Mouse (Mus musculus): ENCODE data around the gene Pde11a. TPM values are rescaled to one million over a fixed set of nuclear protein-coding genes. Genes with fewer than 3 reads are reported as not detected.
A peak's percentile ranks its signal among the peaks of the same experiment; 100 is the strongest.

Pde11a gene
- total RNA-seq, 2 experiments from 2014 or later = 0.22 to 0.31 TPM

DNA sequence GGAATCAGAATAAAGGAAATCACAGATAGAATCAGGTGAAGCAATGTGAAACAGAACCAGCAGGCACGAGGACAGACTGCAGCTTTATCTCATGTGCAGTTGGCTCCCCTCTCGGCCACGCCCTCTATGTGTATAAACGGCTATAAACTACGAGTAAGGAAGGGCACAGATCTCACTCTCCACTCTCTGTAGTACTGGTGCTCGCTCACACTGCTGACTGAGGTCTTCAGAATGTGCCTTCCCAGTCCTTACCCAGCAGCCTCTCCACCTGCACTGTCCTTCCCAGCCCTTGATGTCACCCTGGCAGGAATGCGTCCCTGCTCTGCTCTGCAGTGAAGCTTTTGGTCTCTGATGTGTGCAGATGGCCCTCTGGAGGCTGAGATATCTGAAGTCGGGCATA is 228.9 kb downstream of the Pde11a start:
- DNase-seq (ENCODE audit: low spot score) = no peak
- intact Hi-C loops (cut with DNase I) = no loop called here

DNA sequence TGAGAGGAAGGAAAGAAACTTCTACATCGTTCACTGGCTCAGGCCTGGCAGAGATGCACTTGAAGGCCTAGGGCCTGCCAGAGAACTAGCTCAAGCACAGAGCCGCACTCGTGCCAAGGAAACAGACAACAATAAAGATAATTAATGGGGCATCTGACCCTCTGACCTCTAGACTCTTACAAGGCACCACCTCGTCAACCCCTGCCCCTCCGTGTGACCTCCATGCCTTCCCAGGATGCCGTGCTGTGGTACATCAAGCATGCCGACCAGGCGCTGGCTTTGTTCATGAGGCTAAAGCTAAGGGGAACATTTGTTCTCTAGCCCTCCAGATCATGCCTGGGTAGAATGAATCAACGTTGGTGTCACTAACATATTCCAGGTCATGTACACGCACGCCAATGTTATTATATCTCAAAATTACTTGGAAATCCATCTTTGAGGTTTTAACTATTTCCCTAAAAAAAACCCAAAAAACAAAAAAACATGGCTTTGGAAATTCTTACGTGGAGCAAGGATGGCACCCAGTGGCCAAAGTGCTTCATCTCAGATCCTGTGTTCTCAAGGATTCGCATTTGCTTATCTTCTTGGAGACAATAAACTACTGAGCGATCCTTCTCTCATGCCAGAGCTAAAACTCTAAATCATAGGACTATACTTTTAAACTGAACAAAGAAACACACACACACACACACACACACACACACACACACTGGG is 236.5 kb downstream of the Pde11a start:
- no peak for DNase-seq (ENCODE audit: low spot score)
- intact Hi-C loops (cut with DNase I) = no loop called here

DNA sequence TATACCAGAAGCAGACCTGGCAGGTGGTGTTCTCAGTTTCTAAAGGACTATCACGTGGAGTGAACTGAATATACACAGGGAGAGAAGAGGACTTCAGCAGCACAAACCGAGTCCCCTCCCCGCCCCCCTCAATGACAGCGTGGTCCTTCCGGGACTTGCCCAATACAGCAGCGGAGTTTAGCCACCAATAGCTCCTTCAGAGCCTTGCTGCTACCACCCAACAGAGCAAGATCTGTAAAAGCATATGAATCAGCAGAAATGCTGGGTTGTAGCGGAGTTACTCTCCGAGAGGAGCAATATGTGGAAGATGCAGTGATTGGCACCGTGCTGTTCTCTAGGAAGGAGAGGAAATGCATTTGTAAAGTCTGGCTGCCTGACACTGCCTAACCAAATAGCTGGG is 238.0 kb downstream of the Pde11a start:
- DNase-seq (ENCODE audit: low spot score) = no peak
- intact Hi-C loops (cut with DNase I) = no loop called here

DNA sequence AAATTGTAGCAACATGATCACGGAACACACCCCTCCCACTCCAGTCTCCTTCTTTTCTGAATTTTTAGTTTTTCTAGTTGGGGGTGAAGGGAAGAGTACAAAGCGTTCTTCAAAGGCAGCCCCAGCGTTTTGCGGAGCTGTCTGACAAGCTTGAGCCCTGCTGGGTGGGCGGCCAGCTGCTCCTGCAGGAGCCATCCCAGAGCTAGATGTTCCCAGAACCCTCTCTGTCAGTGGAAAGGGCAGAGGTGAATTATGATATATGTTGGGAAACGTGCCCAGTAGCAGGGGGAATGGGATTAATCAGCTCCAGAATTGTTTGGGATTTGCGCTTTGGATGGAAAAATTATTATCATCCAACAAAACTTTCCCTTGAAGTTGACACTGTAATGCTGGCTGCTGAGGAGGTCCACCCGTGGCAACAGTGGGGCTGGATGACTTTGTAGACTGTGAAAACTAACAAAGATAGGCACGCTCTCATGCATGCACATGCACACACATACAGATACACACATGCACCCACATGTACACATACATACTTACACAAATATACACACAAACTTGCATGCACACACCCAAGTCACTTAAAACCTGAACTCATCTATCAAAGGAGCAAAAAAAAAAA is 238.7 kb downstream of the Pde11a start:
- no peak for DNase-seq (ENCODE audit: low spot score)
- intact Hi-C loops (cut with DNase I) = no loop called here

DNA sequence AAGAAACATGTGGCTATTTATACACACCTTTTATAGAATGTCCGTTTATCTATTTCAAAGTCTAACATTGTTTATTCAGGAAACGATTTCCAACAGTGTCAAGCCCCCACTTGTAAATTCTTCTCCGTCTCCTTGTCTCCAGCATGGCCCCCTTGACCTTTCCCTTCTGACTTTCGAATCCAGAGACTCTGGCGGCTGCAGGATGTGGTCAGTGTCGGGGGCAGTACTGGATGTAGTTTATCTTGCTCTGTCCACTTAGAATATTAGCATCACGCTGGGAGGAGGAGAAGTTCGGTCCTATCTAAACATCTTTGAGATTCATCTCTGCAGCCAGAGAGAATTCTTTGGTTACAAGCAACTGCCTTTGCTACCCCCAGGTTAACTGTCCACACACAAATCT is 240.2 kb downstream of the Pde11a start:
- intact Hi-C loops (cut with DNase I) = no loop called here

DNA sequence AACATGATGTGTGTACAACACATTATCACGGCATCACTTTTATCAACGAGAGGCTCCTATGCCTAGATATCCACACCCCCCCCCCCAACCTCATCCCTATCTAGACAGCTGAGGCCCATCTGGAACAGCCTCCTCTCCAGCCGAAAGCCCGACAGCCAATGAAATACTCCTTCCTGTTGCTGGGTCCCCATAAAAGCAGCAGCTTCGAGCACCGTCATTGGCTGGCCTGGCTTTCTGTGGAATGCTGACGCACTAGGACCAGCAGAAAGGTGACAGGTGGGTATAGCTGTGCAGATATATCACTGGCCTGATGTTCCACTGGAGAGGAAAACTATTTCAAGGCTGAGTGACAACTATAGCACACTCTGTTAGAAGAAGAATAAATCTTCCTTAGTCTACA is 240.7 kb downstream of the Pde11a start:
- intact Hi-C loops (cut with DNase I) = no loop called here
- DNase-seq (ENCODE audit: low spot score) = no peak

More for the DNA sequence above, 240.2 kb downstream of the Pde11a start:
- DNase-seq (ENCODE audit: low spot score) = no peak

DNA sequence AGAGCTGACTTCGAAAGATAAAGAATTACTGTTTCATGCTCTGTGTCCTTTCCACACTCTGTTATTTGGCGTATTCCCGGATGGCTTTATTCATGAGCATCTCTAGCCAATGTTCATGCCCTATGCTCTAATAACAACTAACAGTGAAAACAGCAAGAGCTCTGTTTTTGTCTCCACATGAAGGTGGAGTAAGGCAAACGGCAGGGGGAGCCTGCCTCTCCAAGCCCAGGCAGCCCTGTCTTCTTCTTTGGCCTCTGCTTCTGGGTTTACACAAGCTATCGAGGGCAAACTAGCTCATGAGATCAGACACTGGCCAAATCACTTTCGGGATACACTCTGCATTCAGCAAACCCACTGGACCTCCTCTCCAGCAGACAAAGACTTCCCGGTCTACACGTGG is 241.3 kb downstream of the Pde11a start:
- intact Hi-C loops (cut with DNase I) = no loop called here
- no peak for DNase-seq (ENCODE audit: low spot score)

DNA sequence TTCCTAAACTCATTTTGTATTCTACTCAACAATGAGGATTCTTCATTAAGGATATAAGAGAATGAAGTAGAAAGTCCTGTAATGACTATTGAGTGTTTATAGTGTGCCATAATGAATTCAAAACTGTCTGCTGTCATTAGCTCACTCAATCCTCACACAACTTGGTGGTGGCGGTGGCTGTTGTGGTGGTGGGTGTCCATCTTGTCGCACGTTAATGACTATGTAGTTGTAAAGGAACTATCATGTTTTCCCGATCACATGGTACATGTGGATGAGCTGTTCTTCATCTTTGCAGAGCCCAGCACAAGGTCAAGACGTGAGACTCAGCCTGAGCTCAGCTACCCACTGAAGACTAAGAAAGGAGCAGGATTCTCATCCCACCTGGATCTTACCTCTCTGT is 242.7 kb downstream of the Pde11a start:
- no peak for DNase-seq (ENCODE audit: low spot score)
- intact Hi-C loops (cut with DNase I) = no loop called here

DNA sequence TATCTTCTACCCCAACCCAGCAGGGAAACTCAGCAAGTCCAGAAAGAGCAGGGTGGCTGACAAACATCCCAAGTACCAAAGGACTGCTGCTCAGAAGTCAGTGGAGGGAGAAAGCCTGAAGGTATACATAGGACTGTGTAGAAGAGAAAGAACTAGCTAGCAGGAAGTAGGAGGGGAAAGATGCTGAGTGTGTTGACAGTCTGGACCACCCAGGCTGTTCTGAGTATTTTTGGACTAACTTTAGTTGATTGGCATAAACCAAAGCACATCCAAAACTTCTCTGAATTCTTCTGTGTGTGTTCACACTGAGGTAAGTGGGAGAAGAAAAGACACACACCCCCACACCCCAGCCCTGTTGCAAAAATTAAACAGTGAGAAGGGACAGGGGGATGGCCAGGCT is 248.1 kb downstream of the Pde11a start:
- no peak for DNase-seq (ENCODE audit: low spot score)
- intact Hi-C loops (cut with DNase I) = no loop called here

DNA sequence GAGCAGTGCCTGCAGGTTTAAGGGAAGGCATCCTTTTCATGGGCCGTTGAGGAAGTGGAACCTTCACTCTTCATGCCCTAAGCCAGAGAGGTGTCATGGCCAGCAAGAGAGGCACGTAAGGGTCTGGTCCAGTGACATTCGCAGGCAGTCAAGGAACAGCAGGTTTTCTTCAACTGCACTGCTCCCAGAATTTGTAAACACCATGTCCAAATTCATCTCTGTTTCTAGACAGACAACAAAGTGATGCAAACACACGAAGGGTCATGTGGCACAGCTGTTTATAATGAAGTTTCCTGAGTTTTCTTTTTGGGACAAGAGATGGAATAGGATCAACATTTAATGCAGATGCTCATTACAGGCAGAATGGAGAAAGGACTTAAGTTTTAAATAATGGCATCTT is 249.7 kb downstream of the Pde11a start:
- intact Hi-C loops (cut with DNase I) = no loop called here
- DNase-seq (ENCODE audit: low spot score) = no peak

DNA sequence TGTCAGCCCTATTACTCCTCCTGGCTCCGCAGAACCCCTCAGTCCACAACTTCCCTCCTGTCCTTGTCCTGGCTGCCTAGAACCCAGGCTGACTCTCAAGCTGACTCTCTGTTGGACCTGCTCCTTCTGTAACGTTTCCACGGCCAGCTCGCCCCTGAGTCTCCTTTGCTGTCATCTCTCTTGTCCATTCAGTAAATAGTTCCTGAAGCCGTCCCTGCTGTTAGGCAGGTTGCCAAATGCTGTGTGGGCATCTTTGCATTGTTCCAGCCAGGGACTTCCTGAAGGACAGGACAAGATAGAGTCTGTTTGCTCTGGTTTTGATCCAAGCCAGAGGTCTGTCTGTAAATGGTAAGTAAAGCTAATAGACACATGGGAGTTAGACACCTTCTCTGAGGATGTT is 250.2 kb downstream of the Pde11a start:
- DNase-seq (ENCODE audit: low spot score) = no peak
- intact Hi-C loops (cut with DNase I) = no loop called here

DNA sequence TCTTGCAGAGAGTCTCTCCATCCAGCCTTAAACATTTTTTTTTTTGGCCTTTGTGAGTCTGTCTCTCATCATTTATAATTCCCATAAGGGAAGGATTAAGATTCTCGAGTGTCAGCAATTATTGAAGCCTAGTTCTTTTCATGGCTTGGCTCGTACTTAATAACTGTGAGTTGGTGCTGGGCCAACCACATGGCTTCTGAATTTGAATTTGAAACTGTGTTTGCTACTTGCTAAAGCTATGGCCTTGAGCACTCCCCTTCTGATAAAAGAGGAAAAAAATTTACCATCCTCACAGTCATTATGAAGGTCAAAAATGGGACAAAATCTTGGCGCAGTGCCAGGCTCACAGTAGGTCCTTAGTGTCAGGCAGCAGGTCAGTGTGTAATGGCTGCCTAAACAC is 251.4 kb downstream of the Pde11a start:
- intact Hi-C loops (cut with DNase I) = no loop called here
- DNase-seq (ENCODE audit: low spot score) = no peak

DNA sequence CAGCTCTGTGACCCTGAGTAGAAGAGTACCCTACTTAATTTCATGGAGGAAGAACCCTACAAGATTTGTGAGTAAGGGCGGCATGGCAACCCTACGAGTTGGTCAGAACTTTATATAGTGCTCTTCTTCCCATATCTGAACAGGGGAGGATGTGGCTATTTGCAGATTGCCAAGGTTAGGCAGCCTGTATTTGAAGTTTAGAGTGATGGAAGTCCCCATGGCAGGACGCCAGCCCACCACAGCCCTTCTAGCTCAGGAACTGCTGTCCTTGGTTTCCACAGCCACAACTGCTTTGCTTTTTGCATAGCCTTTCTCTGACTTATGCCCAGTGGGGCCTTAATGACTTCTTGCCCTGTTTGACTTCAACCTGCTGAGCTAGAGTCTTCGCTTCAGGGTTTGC is 253.6 kb downstream of the Pde11a start:
- DNase-seq (ENCODE audit: low spot score) = no peak
- intact Hi-C loops (cut with DNase I) = no loop called here

DNA sequence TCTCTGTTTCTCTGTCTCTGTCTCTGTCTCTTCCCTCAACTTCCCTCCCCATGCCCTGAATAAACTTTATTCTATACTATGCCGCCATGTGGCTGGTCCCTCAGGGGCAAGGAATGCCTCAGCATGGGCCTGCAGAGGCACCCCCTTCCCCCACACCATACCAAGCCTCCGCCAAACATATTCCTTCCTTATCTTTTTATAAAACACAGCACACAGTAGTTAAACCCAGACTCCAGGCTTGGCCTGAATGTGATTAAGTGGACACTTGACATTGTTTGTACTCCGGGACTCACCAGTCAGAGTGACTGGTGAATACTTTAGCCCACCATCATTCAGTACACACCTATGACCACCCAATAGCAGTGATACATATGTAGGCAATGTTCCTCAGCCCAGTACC is 254.7 kb downstream of the Pde11a start:
- DNase-seq (ENCODE audit: low spot score) = no peak
- intact Hi-C loops (cut with DNase I) = no loop called here

DNA sequence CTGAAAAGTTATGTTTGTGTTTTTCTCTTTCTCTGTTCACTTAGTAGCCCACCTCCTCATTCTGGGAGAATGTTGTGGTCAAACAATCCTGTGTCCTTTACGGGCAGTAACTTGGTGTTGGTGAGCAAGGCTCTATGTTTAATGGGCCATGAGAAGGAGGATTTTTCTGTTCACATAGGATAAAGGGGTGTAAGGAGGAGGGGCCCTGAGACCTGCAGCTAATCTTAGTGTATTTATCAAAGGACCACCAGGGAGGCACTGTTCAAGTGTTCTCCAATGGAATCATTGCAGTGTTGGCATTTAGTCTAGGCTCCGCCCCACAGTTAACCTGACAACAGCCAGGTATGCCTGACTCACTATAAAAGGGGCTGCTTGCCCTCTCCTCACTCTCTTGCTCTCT is 255.2 kb downstream of the Pde11a start:
- no peak for DNase-seq (ENCODE audit: low spot score)
- intact Hi-C loops (cut with DNase I) = no loop called here

DNA sequence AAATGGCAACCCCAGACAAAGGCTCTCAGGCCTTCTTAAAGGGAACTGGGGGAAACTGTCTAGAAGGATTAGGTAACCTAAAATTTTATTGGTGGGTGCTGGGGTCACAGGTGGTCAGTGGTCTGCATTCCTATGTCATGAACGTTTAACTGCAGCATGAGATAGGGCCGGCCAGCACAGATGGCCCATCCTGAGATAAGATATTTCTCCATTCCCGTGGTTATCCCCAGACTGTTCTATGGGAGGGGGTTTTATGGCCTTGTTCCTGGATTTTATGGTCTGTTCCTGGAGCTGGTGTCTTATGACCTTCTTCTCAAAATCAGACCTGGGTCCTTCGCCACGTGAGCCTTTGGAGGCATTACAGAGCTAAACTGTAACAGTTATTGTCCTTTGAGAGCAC is 256.6 kb downstream of the Pde11a start:
- intact Hi-C loops (cut with DNase I) = no loop called here
- DNase-seq (ENCODE audit: low spot score) = no peak

DNA sequence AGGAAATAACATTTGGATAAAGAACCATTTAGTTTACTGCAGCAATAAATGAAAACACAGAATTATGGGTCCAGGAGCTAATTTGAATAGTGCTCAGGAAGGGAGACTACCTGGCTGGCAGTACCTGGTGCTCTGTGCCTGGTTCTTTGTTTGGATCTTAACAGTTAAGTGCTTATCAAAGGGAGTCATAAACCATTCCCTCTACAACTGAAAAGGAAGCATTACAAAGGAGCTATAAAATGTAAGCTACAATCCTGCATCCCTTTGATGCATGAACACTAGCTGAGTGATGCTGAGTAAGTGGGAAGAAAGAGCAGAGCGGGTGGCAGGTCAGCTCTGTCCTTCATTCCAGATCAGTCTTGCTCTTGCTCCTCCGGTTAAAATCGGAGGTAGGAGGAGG is 258.0 kb downstream of the Pde11a start:
- DNase-seq (ENCODE audit: low spot score) = no peak
- intact Hi-C loops (cut with DNase I) = no loop called here

DNA sequence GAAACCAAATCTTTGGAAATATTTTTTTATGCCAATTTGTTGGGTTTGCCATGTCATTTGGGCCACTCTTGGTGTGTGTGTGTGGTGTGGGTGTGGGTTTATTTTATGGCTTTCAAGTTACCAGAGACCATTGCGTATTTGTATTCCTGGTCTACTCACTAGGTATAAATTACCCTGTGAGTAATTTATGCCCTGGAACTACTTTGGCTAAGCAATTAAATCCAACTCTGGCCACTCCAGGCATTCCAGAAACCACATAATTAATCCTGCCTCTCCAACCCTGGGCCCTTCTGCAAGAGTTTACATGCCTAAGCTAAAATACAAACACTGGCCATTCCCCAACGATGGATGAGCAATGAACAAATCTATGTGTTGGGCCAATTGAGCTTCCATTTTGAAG is 261.7 kb downstream of the Pde11a start:
- DNase-seq (ENCODE audit: low spot score) = no peak
- intact Hi-C loops (cut with DNase I) = loop anchor here (10.0 kb wide), 1 partner anchor 482 kb away; no protein-coding TSS in a partner anchor

DNA sequence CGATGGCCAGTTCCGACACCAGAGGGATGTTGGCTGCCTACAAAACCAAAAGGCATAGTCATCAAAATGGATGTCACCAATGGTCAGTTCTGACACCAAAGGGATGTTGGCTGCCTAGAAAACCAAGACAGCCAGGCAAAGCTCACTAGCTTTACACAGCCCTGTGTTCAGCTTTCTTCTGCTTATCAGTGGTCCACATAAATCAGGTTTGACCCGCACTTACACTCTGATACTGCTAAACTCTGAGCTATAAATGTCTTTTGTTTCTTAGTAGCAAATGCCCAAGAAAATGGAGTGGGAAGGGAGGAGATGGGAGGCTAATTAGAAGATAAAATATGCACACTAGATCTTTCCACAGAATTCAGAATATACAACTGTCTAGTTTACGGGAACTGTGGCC is 262.5 kb downstream of the Pde11a start:
- DNase-seq (ENCODE audit: low spot score) = no peak
- intact Hi-C loops (cut with DNase I) = loop anchor here (10.0 kb wide), 1 partner anchor 481 kb away; no protein-coding TSS in a partner anchor

DNA sequence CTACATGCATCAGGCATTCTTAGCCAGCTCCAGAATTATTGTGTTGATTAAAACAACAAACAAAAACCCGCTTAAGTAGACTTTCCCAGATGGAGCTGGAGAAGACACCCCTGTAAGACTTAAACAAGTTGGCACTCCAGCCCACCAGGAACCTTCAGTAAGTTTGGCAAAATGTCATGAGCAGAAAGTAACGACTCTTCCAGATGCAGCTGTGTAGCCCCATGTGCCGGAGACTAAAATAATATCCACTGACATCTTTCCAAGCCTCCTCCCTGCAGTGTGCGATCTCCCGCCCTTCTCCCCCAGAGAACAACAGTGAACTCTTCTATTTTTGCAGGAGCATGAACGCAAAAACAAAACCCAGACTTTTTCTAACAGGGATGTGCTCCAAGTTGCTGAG is 265.5 kb downstream of the Pde11a start:
- intact Hi-C loops (cut with DNase I) = loop anchor here (10.0 kb wide), 1 partner anchor 478 kb away; no protein-coding TSS in a partner anchor
- DNase-seq (ENCODE audit: low spot score) = no peak

DNA sequence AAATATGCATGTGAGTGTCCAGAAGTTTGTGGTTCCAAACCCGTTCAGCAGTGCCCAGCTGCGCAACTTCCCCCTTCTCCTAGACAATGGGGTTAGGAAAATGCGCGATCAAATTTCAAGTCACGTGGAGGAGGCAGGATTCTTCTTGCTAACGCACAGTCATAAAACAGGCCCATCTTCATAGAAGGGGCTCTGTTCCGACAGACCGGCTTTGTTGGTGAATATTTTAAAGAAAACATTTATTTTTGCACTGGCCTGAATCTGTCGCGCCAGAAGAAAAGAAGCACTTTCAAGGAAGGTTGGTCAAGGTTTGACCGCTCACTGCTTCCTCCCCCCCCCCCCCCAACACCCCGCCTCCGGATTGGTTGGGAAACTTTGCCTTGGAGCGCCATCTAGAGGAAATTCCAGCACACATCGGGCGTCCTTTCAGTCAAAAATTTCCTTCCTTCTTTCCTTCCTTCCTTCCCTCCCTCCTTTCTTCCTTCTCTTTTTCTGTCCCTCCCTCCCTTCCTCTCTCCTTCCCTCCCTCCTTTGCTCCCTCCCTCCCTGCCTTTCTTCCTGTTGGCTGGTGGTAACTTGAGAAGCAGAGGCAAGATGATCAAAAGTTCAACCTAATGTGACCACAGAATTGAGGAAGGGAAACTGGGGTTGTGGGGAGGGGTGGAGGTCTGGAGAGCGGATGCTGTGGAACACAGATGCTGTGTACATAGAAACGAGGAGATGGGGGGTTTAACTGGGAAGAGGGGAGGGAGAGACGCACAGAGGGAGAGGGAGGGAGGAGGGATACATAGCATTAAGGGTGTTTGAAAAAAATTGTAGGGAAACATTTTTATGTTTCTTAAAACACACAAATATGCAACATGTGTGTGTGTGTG is 267.9 kb downstream of the Pde11a start:
- peak; percentile 54 for DNase-seq (ENCODE audit: low spot score)
- intact Hi-C loops (cut with DNase I) = loop anchor here (2.0 to 10.0 kb wide), 2 partner anchors 188 to 476 kb away; no protein-coding TSS in a partner anchor
